Mouse (Mus musculus) lung, postnatal 25 days (tissue): ENCODE results near the gene Cd3g.
"Not testable (repeated sequence)": the region's sequence is repeated elsewhere in the genome, so short reads cannot be mapped to it uniquely, and the experiment has no call there.

Experiments
- DNase-seq: peaks from one replicate; pipeline ENCODE4 v3.0.0; 2022; ENCODE audit warnings: low spot score

The Cd3g gene

DNA sequence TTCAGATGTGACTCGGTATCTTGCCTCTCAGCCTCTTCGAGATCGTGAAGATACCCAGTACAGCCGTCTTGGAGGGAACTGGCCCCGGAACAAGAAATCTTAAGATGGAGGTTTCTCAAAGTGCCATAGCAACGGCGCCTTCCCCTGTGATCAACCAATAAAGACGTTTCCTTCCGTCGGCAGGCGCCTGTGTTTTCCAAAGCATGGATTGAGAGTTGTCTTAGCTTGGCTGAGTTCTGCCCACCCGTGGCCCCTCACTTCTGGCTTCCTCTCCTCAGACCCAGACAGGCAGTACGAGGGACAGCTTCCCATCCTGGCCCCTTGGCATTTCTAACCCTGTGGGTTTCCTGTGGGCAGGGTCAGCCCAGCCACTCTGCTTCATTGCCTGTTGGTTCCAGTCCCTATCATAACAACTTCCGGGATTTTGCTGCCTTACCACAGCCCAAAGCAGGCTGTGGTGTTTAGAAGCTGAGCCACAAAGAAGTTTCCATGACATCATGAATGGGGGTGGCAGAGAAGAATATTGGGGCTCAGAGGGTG lies 6.1 kb upstream of the Cd3g start:
- DNase-seq = peak; percentile 81

DNA sequence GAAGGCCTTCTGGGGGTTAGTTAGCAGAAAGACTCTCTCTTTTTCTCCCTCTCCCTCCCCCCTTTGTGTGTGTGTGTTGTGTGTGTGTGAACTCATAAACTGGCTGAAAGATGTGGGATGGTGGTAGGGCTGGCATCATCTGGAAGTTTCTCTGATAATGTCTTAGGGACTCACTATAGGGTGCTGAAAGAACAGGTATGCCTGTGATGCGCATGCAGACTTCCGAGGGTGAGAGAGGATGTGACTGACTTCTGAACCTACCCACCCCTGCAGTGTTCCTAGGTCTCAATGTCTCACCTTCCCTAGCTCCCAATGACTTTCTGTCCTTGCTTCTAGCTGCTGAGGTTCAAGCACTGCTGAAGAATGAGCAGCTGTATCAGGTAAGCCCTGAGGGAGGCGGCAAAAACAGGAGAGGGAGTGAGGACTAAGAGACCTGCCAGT lies 5.5 kb upstream of the Cd3g start:
- DNase-seq = no peak

DNA sequence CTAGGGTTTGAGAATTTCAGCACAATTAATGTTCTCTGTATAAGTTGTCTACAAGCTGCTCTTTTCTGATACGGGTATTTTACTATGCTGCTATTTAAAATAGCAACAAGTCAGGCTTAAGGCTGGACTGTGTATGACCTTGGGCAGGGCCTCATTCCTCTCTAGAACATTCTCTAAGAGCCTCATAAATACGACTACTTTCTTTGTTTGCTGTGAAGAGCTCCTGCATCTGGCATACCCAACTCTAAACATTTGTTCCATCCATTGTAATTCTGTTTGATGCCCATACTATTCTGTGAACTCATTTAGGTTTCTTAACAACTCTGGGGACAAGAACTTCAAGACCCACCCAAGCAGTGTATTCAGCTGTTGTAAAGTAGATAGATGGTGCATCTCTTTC lies 2.8 kb upstream of the Cd3g start:
- no peak for DNase-seq

DNA sequence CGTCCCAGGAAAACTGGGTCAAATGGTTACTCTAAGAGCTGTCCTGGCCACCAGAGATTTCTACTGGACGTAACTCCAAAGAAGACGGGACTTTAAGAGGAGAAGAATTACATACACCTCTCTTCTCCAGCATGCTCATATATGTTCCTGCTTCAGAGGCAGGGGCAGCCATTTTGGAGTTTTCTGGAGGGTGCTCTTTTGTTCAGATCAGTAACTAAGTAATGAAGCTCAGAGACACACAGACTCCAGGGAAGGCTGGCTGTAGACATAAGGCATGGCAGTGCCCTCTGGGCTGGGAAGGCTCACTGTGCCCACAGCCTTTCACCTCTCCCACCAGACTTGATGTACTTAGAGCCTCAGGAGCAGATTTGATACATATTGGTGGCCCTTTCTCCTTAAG lies 2.3 kb upstream of the Cd3g start:
- no peak for DNase-seq

DNA sequence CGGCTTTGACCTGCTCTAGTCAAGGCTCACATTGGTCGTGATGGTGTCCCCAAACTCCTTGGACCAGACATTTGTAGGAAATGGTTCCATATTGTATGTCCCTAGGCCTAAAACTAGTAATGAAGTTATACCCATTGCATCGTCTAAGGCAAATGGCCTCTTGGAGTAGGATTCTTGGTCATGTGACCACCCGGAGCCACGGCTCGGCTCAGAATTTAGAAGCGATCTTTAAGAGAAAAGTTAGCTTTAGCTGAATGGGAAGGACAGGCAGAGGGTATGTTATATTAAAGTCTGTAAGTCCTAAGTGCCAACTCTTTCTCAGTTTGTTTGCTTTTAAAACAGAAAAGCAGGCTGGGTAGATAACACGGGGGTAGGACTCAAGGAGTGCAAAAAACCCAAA lies 1.9 kb upstream of the Cd3g start:
- DNase-seq = no peak

DNA sequence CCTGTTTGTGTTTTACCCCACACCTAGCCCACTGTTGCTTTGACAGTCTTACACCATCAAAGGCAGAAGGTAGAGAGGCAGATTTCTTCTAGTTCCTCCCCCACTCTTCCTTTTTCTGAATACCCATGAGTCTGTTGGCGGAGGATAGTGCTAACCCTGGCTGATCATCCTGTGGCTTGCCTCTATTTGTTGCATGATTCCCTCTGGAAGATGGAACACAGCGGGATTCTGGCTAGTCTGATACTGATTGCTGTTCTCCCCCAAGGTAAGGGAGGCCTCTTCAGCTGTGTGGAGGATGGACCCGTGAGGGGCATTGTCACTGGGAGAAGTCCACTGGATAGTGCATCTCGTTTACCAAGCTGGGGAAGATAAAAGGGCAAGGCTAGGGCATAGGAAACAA lies 1.4 kb upstream of the Cd3g start, which contains the start of gene Cd3d:
Gene Cd3d (plus strand): TSS at position 111 of the 400 bp plus-strand sequence.
- DNase-seq = peak; percentile 8

DNA sequence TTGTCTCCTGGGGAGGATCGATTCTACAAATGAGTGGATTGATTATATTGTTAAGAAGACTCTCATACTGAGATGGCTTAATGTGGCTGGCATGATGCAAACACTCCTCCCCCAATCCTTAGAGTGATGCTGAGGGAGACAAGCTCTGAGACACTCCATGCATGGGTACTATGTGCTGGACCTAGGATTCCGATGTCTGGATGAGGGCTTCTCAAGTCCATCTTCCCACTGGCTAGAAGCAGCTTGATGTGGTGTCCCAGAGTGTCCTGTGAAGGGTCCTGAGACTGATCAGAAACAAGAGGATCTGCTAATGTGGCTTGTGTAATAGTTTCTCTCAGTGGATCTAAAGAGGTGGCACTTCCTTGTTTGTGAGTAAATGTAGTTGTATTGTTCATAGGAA lies 873 bp upstream of the Cd3g start:
- no peak for DNase-seq

DNA sequence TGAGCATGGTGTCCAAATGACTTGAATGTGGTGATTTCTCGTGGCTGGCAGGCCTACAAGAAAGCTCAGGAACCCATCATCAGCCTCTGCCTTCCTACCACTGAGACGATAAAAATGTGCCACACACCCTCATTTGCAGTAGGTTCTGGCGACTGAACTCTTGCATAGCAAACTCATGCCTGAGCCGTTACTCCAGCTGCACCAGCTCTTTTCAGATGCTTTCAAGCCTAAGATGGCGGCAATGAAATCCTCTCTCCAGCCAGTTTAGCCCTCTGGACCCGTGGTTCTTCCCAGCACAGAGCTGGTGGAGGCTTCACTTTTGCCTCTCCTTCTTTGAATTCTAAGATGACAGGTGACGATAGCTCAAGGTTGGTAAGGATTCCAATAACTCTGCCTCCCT lies 425 bp downstream of the Cd3g start:
- DNase-seq = no peak

DNA sequence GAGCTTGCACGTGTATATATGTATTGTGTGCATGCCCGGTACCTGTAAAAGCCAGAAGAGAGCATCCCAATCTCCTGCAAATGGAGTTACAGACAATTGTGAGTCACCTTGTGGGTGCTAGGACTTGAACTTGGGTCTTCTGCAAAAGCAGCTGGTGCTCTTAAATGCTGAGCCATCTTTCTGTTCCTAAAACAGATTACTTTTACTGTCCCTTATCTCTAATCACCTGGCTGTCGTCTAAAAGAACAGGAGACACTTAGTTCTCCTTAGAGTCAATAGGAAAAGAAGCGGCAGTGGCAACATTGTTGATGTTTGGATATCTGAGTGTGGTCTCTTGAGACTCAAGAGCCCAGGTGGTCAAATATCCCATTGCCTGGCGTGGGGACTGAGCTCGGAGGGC lies 2.4 kb downstream of the Cd3g start:
- DNase-seq = no peak

DNA sequence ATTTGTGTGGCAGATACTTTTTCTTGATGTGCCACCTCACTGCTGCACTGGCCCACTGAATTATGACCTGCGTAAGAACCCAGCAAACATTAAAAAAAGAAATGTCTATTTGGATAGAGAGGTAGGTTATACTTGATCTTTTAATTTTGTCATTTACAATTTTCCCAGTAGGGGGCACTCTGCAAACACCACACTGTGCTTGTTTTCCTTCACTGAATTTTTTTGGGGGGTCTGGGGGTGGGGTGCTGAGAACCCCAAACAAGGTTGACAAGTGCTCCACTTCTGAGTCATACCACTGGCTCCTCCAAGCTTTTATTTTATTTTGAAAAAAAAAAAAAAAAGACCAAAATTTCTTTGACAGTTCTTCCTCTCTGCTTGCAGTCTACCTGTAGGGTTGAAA lies 10.8 kb downstream of the Cd3g start:
- no peak for DNase-seq

DNA sequence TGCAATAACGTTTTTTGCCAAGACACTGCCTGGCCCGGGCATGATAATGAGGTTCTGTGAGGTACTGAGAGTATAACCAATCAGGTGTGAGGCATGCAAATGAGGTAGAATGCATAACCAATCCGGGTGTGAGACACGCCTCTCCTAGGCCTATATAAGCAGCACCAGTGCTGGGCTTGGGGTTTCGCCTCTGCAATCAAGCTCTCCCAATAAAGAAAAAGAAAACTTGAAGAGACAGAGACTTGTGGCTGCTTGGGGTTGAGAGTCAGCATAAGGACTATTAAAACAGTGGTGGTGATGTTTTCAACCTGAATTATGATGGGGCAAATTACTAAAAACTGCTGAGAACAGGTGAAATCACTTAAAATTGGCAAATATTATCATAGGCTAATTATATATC lies 12.5 kb downstream of the Cd3g start:
- not testable (repeated sequence) for DNase-seq

DNA sequence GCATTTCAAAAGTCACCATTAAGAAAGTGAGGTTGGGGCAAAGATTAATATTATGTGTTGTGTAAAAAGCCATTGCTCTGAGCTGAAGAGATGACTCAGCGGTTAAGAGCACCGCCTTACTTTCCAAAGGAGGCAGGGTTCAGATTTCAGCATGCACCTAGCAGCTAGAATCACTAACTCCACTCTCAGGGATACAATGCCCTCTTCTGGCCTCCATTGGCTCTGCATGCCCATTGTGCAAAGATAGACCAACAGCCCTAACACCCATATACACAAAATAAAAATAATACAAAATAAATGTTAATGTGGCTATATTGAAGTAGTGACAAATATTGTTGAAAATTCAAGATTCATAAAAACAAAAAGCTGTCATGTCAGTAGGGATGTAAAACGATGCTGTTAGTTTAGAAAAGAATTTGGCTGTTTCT lies 13.4 kb downstream of the Cd3g start:
- DNase-seq = peak; percentile 87

DNA sequence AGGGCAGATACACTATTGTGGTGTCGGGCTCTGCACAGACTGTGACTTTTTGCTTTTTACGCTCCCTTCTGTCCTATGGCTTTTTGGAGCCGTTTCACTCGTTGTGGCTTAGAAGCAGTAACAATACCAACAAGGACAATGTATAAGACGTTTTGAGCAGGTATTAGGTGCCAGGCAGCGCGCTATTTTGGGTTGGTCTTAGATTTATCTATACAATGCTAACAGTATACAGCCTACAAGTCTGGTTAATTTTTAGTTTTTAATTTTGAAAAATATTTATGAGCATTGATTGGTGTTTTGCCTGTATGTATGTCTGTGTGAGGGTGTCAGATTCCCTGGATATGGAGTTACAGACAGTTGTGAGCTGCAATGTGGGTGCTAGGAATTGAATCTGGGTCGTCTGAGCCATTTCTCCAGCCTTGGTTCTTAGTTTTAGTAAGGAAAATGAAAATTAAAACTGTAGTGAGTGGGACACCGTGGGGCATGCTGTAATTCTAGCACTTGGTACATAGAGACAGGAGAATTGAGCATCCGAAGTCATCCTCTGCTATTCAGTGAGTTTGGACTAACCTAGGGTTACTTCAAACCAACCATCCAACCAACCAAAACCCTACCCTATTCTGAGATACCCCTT lies 14.3 kb downstream of the Cd3g start:
- no peak for DNase-seq

DNA sequence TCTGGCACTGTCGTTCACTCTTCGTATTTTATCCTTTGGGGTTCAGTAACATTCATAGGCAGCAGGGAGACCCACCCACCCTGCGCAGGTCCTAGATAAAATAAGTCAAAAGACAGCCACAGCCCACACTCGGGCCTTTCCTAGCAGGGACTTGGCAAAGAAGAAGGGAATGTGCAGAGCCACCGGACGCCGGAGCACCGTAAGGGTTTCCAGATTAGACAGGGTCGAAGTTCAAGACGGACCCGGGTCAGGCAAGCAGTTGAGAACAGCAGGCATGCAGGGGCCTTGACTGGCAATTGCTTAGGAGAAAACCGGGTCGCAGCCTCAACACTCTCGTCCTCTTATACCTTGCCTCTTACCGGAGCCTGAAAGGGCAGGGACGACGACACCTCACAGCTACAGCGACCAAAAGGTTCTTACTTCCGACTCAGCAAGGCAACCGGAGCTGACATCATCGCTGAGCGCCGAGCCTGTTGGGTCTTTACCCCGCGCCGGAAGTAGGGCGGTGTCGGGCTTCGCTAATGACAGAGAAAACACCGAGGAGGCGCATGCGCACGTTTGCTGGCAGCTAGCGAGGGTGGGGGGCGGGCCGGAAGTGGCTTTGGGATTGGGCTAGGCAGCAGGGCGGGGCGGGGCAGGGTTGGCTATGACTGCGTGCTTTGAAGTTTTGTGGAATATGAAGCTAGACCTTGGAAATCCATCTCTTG lies 15.0 kb downstream of the Cd3g start, which contains the start of gene Ube4a:
Gene Ube4a (minus strand): TSS at position 475 of the 707 bp plus-strand sequence.
- DNase-seq = peak; percentile 99

DNA sequence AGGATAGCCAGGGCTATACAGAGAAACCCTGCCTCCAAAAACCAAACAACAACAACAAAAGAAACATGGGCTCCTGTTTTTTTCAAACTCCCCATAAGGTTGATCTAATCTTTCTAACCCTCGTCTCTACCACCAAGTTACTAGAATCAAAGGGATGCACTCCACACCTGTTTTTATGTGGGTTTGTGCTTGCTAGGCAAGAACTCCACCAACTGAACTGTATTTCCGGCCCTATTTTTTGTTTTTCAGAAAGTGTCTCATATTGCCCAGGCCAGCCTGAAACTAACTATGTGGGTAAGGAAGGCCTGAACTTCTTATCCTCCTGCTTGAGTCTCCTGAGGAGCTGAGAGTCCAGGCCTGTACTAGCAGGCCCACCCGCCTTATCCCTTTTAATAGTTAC lies 25.8 kb downstream of the Cd3g start:
- DNase-seq = peak; percentile 21

DNA sequence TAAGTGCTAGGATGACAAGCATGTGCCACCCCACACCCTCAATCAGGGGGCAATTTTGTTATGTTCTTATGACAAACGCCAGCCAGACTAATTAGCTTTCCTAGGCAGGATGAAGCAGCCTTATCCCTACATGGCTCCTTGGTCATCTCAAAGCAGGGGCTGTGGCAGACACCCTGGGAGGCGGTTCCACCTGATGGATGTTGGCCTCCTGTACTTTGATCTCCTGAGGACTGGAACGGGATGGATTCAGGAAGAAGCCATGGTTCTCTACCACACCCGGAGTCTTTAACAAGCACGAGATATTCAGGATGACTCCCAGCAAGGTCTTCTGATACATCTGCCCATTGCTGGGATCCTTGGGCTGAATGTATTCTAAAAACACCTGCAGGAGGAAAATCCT lies 32.4 kb downstream of the Cd3g start:
- DNase-seq = no peak

DNA sequence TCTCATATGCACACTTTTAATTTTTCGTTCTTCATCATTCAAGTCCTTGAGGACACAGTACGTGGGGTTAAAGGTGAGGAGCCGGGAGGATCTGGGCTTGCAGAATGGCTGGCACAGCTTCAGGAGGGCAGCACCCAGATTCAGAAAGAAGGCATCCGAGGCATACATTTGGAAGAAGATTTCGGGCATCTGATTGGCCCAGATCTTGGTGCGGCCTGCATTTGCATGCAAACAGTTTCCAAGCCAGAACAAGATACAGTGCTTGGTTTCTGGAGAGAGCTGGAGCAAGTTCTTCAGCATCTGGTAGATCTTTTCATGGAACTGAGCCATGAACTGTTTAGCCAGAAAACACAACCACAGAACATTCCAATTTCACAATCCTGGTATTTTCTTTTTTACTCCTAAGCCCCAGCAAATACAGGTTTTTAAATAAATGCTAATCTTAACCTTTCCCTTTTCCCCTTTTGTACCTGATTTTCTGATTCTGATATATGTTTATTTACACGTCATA lies 34.0 kb downstream of the Cd3g start:
- peak; percentile 21 for DNase-seq

DNA sequence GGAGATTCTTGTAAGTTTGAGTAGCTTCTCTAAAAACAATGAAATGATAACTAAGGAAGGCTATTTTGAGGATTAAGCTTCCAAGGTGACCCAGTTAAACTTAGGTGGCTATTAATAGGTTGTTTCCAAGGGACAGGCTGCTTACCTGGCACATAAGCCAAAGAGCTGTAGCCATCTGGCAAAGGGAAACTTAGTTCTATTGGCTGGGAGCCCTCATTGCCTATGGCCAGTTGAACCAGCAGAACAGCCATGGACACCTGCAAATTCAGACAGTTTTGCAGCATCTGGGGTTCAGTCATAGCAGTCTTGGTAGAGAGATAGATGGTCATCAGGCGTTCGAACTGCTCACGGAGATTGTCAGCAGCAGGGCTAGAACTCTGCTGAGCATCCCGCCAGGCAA lies 37.8 kb downstream of the Cd3g start:
- no peak for DNase-seq

DNA sequence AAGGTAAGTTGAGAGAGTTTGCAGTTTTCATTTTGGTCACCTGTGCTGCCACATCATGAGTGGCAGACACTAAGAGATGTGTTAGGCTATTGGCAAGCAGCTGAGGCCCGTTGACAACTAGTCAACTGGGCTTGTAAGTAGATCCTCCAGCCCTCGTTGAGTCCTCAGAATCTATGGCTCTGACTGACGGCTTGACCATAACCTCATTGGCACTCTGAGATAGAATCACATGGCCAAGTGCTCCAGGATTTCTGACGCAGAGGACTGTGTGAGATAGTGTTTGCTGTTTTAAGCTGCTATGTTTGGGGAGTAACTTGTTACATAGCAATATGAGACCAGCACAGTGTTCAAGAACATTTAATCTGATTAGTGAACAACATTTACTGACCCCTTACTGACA lies 38.5 kb downstream of the Cd3g start:
- DNase-seq = no peak

DNA sequence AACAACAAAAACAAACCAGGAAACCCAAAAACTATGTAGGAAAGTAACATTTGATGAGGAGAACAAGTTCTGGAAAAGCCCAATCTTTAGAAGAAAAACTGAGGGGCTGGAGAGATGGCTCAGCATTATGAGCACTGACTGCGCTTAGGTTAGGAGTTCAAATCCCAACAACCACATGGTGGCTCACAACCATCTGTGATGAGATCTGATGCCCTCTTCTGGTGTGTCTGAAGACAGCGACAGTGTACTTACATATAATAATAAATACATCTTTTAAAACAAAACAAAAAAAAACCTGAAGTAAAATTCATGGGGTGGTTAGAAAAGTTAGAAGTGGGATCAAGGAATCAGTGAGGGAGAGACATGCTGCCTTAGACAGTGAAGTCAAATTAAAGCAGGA lies 58.7 kb downstream of the Cd3g start:
- no peak for DNase-seq

DNA sequence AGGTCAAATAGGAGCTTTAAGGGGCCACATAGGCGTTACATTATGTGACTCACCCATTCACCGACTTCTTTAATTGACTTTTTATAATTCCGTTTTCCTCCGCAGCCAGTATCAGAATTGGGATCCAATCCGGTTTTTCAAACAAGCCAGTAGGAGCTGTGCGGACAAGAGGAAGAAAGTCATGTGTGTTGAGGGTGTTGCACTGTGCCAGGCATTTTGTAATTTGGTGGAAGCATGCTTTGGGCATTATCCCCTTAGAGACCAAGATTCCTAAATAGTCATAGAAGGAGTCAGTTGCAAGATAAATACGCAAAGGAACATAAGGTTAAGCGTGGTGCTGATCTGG lies 59.1 kb downstream of the Cd3g start:
- peak; percentile 77 for DNase-seq

DNA sequence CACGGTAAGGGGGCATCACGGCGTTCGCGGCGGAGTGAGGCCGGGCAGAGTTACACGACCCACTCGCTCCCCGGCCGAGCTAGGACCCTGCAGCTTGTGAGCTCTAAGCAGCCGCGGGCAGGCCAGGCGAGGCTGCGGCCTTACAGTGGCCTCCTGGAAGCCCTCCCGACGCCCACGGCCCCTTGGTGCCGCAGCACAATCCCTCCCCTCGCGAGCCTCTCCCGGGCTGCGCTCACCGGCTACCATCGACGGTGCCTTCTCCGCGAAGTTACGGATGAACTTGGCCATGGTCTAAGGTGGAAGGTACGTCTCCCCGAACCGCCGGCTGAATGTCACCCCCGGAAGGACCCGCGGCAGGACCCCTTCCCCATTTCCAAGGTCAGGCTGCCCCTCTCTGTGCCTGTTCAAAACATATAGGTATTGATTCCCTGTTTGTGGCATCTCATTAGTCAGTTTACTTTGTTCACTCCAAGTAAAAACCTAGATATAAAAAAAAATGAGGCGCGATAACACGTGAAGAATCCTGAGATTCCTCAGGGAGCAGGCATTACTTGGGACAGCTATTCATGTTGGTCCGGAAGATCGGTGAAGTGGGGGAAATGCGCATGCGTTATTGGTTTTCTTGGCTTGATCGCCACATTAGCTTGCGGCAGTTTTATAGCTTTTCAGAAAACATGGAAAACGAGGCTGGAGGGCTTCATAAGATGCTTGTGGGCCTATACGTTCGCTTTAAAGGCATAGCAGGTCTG lies 59.7 kb downstream of the Cd3g start, which contains the start of gene Atp5l:
Gene Atp5l (minus strand): TSS at position 369 of the 749 bp plus-strand sequence.
- peak; percentile 90 for DNase-seq

DNA sequence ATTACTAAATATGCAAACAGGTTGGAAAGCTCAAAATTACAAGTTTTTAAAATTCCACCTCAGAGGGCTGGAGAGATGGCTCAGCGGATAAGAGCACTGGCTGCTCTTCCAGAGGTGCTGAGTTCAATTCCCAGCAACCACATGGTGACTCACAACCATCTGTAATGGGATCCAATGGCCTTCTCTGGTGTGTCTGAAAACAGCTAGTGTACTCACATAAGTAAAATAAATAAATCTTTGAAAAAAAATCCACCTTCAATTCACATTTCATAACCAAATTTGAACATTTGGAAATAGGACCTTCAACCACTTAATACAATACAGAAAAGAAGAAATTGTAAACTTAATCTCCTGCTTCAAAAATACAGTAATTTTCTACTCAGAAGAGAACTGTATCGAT lies 60.6 kb downstream of the Cd3g start:
- DNase-seq = no peak
